Mouse (Mus musculus): ENCODE data around the gene Dram2. TPM values are rescaled to one million over a fixed set of nuclear protein-coding genes. Genes with fewer than 3 reads are reported as not detected.

Gene Dram2
- polyA plus RNA-seq (2012; rRNA removed), result 36.6 and 42.3 TPM in 2 replicates

DNA sequence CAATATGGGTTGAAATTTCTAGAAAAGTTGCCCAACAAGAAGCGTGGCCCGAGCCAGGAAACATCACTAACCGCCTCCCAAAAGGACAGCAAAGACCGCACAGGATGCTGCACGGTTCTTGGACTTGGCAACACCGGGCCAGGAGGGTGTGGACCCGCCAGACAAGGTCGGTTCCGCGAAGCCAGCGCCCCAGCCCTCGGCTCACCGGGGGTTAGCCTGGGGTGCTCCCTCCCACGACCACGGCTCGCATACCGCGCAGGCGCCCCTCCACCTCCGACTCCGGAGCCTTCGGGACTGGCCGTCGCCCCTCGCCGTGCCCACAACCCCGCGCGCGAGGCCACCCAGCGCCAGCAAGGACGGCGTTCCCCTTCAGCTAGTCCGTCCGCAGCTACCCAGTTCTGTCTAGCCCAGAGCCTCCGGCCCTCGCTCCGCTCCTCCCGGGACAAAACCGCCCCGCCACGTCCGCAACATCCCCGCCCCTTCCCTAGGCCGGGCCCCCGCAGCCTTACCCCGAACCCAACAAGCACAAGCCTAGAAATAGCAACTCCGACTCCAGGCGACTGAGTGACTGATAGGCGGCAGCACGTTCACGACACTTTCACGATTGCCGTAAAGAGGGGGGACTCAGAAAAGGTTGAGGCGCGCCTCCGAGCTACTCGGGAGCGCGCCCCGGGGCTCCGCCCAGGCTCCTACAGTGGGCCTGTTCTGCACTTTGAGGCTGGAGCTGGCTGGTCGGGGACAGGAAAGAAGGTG, at the start of gene Dram2, which contains the start of gene Cept1:
TSS of gene Dram2 (plus strand) at position 628 of the 753 bp plus-strand sequence.
TSS of gene Cept1 (minus strand) at position 632 of the 753 bp plus-strand sequence.
- H3K4me1 ChIP-seq (ENCODE audit: control insufficient read depth, insufficient read depth, low read length), result no peaks in the 10 kb centered on the region
- peak; percentile 79 for TF ChIP-seq POLR2A (IDR thresholded peaks at IDR 0.05; ENCODE audit: extremely low read depth, insufficient read depth, low read length)
- TF ChIP-seq CTCF (IDR thresholded peaks at IDR 0.05; ENCODE audit: extremely low read depth, insufficient read depth, low read length), result no peak
- peak within 1 kb of the TSS; percentile 98 for H3K4me3 ChIP-seq (ENCODE audit: insufficient read depth, low read length)
- H3K27ac ChIP-seq (ENCODE audit: insufficient read depth, low read length), result peak within 1 kb of the TSS; percentile 97

DNA sequence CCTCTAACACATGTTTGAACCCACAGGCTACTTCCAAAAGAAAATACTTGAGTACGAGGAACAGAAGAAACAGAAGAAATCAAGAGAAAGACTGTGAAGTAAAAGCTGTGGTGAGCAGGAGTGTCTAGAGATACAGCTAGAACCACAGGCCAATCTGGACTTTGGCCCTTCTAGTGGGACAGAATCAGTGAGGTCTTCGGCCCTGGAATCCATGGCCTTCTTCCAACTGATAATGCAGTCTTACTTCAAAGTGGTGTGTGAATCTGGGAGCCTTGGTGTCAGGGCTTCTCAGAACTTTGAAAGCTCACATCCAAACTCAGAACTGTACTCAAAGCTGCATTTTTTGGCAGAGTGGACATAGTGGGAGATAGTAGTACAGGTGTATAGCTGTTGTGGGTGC, 47.1 kb upstream of the Dram2 start:
- H3K4me3 ChIP-seq (ENCODE audit: insufficient read depth, low read length), result no peak overlapping the region
- H3K27ac ChIP-seq (ENCODE audit: insufficient read depth, low read length), result no peak overlapping the region
- H3K4me1 ChIP-seq (ENCODE audit: control insufficient read depth, insufficient read depth, low read length), result no peaks in the 10 kb centered on the region
- TF ChIP-seq POLR2A (IDR thresholded peaks at IDR 0.05; ENCODE audit: extremely low read depth, insufficient read depth, low read length) (no peak), CTCF (IDR thresholded peaks at IDR 0.05; ENCODE audit: extremely low read depth, insufficient read depth, low read length) (no peak)

DNA sequence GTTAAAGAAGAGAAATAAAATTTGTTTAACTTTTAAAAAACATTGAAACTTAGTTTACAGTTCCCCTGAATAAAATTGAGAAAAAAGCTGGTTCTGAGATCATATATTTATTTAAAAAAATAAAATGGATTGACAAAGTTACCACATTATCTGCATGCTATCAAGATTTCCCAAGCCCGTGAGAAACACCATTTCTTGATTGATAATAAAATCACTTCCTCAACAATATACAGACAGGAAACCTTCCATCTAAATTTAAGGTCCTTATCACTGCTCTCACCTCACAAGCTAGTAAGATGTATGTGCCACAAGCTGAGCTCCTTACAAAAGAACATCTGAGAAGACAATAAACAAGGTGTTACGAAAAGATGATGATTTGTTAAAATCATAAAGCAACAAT, 44.7 kb upstream of the Dram2 start:
- Histone ChIP-seq H3K4me3 (ENCODE audit: insufficient read depth, low read length) (no peak overlapping the region), H3K27ac (ENCODE audit: insufficient read depth, low read length) (no peak overlapping the region), H3K4me1 (ENCODE audit: control insufficient read depth, insufficient read depth, low read length) (no peaks in the 10 kb centered on the region)
- TF ChIP-seq POLR2A (IDR thresholded peaks at IDR 0.05; ENCODE audit: extremely low read depth, insufficient read depth, low read length) (no peak), CTCF (IDR thresholded peaks at IDR 0.05; ENCODE audit: extremely low read depth, insufficient read depth, low read length) (no peak)

DNA sequence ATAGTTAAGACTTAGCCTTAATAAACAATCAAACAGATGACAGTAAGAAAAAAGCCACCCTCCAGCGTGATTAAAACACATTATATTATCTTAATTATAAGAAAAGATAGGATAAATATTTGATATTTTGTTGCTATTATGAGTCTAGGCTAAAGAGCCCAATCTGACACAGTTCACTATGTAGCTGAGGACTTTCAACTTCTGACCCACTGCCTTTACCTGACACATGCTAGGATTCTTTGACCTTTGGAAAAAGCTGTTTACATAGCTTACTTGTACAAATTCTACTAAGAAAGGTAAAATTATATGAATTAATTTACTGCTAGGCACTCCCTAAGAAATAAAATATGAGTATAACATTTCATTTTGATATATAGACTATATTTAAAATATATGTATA, 36.9 kb upstream of the Dram2 start:
- H3K4me1 ChIP-seq (ENCODE audit: control insufficient read depth, insufficient read depth, low read length), result no peaks in the 10 kb centered on the region
- no peak for TF ChIP-seq CTCF (IDR thresholded peaks at IDR 0.05; ENCODE audit: extremely low read depth, insufficient read depth, low read length)
- TF ChIP-seq POLR2A (IDR thresholded peaks at IDR 0.05; ENCODE audit: extremely low read depth, insufficient read depth, low read length), result no peak
- H3K27ac ChIP-seq (ENCODE audit: insufficient read depth, low read length), result no peak overlapping the region
- H3K4me3 ChIP-seq (ENCODE audit: insufficient read depth, low read length), result no peak overlapping the region

DNA sequence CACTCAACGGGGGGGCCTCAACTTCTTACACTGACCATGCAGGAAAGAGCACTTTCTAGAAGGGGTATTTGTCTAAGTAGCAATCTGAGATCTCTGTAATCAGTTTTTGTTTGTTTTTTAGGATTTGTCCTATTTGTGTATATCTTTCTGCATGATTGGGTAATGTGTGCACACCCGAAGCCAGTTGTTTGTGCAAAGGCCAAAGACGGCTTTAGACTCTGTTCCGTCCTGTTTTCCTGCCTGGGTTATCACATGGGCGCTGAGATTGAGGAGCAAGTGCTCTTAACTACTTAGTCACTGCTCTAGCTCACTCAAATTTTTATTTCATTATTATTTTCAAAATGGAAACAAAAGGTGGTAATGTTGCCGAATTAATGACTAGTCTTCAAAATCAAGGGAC, 32.6 kb upstream of the Dram2 start:
- Histone ChIP-seq H3K27ac (ENCODE audit: insufficient read depth, low read length) (no peak overlapping the region), H3K4me3 (ENCODE audit: insufficient read depth, low read length) (no peak overlapping the region), H3K4me1 (ENCODE audit: control insufficient read depth, insufficient read depth, low read length) (no peaks in the 10 kb centered on the region)
- TF ChIP-seq POLR2A (IDR thresholded peaks at IDR 0.05; ENCODE audit: extremely low read depth, insufficient read depth, low read length) (no peak), CTCF (IDR thresholded peaks at IDR 0.05; ENCODE audit: extremely low read depth, insufficient read depth, low read length) (no peak)

DNA sequence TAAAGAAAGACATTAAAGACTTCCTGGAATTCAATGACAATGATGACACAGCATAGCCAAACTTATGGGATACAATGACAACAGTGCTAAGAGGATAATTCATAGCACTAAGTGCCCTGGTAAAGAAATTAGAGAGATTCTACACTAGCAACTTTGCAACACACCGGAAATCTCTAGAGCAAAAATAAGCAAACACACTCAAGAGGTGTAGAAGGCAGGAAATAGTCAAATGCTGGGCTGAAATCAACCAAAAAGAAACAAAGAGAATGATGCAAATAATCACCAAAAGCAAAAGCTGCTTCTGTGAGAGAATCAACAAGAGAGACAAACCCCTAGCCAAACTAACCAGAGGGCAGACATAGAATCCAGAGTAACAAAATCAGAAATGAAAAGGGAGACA, 24.9 kb upstream of the Dram2 start:
- no peaks in the 10 kb centered on the region for H3K4me1 ChIP-seq (ENCODE audit: control insufficient read depth, insufficient read depth, low read length)
- H3K27ac ChIP-seq (ENCODE audit: insufficient read depth, low read length), result no peak overlapping the region
- no peak overlapping the region for H3K4me3 ChIP-seq (ENCODE audit: insufficient read depth, low read length)
- TF ChIP-seq CTCF (IDR thresholded peaks at IDR 0.05; ENCODE audit: extremely low read depth, insufficient read depth, low read length) (no peak), POLR2A (IDR thresholded peaks at IDR 0.05; ENCODE audit: extremely low read depth, insufficient read depth, low read length) (no peak)

DNA sequence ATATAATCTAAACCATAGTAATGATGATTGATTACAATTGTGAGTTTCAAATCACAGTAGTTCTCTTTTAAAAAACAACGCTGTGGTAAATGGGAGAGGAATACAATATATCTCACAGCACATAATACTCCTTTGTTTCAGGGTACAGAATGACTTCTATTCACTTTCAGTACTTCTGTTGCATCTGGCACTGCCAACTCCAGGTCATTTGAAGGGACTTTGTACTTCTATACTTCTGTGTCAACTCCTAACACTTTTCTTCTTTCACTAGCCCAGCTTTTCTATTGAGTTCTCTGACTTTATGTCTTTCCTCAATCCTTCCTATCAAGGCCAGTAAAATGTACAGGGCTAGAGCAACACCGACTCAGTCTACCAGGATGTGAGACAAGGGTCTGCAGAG, 21.2 kb upstream of the Dram2 start:
- no peak overlapping the region for H3K4me3 ChIP-seq (ENCODE audit: insufficient read depth, low read length)
- no peak for TF ChIP-seq CTCF (IDR thresholded peaks at IDR 0.05; ENCODE audit: extremely low read depth, insufficient read depth, low read length)
- no peak for TF ChIP-seq POLR2A (IDR thresholded peaks at IDR 0.05; ENCODE audit: extremely low read depth, insufficient read depth, low read length)
- H3K4me1 ChIP-seq (ENCODE audit: control insufficient read depth, insufficient read depth, low read length), result no peaks in the 10 kb centered on the region
- no peak overlapping the region for H3K27ac ChIP-seq (ENCODE audit: insufficient read depth, low read length)

DNA sequence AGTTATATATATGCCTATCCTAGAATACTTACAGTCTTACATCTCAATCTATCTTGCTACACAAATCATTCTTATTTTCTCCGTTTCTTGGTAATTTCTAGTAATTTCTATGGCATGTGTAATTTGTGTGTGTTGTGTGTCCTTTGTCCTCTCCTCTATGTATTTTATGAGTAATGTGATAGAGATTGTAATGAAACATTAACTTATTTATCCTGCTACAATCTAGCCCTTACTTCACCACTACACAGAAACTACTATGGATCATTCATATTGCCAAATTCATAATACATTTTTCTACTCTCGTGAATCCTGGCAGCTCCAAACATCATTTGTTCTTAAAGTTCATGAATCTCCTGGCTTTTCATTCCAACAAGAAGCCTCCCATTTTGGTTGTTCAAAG, 19.6 kb upstream of the Dram2 start:
- no peak overlapping the region for H3K27ac ChIP-seq (ENCODE audit: insufficient read depth, low read length)
- TF ChIP-seq CTCF (IDR thresholded peaks at IDR 0.05; ENCODE audit: extremely low read depth, insufficient read depth, low read length), result no peak
- TF ChIP-seq POLR2A (IDR thresholded peaks at IDR 0.05; ENCODE audit: extremely low read depth, insufficient read depth, low read length), result no peak
- no peak overlapping the region for H3K4me3 ChIP-seq (ENCODE audit: insufficient read depth, low read length)
- no peaks in the 10 kb centered on the region for H3K4me1 ChIP-seq (ENCODE audit: control insufficient read depth, insufficient read depth, low read length)

DNA sequence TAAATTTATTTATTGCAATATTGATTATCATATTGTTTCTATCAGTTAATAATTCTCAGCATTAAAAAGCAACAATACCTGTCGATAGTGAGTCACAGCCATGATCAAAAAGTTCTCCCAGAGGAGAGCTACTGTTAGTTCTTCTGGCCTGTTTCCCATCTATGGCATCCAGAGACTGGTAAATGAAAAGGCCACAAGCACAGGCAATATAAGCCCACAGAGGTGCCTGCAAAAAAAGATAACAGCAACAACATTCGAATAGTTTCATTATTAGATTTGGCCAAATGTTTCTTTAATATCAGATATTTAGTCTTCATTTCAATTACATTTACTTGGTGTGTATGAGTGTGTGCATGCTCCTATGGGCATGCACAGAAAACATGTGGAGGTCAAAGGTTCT, 14.3 kb upstream of the Dram2 start:
- H3K27ac ChIP-seq (ENCODE audit: insufficient read depth, low read length), result no peak overlapping the region
- no peaks in the 10 kb centered on the region for H3K4me1 ChIP-seq (ENCODE audit: control insufficient read depth, insufficient read depth, low read length)
- no peak for TF ChIP-seq POLR2A (IDR thresholded peaks at IDR 0.05; ENCODE audit: extremely low read depth, insufficient read depth, low read length)
- no peak for TF ChIP-seq CTCF (IDR thresholded peaks at IDR 0.05; ENCODE audit: extremely low read depth, insufficient read depth, low read length)
- no peak overlapping the region for H3K4me3 ChIP-seq (ENCODE audit: insufficient read depth, low read length)

DNA sequence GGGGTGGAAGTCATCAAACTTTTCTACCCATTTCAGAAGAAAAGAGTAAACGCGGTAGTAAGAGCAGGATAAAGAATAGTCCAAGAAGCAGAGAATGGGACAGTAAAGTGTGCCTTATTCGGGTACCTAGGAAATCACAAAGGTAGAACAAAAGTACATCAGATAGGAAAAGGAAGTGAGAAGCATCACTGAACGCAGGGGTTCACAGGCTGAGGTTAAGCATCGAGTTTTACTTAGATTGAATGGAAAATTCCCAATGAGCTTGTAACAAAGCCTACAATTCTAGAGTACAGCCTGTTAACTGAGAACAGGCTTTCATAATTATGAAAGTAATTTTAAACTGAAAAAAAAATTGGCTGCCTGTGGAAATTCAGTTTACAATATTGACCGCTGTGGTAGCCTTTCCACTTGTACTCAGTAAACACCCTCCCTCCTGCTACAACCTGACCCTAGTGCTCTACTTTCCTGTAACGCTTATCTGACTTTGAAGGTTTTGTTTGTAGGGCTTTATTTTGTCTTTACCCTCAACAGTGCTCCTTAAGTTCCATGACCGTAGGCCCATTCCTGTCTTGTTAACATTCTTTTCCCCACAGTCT, 2.8 kb upstream of the Dram2 start:
- TF ChIP-seq POLR2A (IDR thresholded peaks at IDR 0.05; ENCODE audit: extremely low read depth, insufficient read depth, low read length) (no peak), CTCF (IDR thresholded peaks at IDR 0.05; ENCODE audit: extremely low read depth, insufficient read depth, low read length) (no peak)
- no peak overlapping the region for H3K4me3 ChIP-seq (ENCODE audit: insufficient read depth, low read length)
- no peaks in the 10 kb centered on the region for H3K4me1 ChIP-seq (ENCODE audit: control insufficient read depth, insufficient read depth, low read length)
- no peak overlapping the region for H3K27ac ChIP-seq (ENCODE audit: insufficient read depth, low read length)

All from cortical plate, adult 2 months (tissue).